Mouse (Mus musculus) cerebellum, adult 2 months (tissue): ENCODE results near the gene Trappc5.

Experiments used
- CTCF ChIP-seq: fragments of 200-500 bp; IDR thresholded peaks from 2 replicates; pipeline ENCODE4 v1.5.1; 2011; ENCODE audit warnings: low read depth, mild to moderate bottlenecking, control low read depth, low read length, moderate library complexity, borderline replicate concordance; ENCODE audit not compliant: insufficient read depth
- POLR2A ChIP-seq: fragments of 200-500 bp; IDR thresholded peaks from 2 replicates; pipeline ENCODE4 v1.6.1; 2011; ENCODE audit warnings: low read length, control low read depth, borderline replicate concordance; ENCODE audit not compliant: insufficient read depth

DNA sequence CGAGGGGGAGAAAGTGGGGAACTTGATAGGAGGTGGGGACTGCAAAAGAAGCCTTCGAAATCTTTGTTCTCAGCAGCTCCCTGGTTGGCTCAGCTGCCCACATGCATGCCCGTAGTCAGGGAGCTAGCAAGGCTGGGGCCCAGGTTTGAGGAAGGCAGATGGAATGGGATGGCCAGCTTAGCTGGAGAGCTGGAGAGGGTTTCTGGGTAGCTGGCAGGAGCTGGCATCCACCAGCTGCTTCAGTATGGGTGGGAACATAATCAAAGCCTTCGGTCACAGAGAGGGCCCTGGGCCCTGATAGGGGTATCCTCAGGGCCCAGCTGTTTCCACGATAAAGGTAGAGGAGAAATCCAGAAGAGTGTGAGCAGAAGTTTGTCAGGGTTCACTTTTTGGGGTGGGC is 6.3 kb downstream of the Trappc5 start:
- no peak for TF ChIP-seq POLR2A
- TF ChIP-seq CTCF = no peak
